Mouse (Mus musculus): ENCODE results near the gene Wdr81. TPM values are rescaled to one million over a fixed set of nuclear protein-coding genes. Genes with fewer than 3 reads are reported as not detected.

The Wdr81 gene
- polyA plus RNA-seq, 1 experiment from 2014 or later, result 3.7 TPM

DNA sequence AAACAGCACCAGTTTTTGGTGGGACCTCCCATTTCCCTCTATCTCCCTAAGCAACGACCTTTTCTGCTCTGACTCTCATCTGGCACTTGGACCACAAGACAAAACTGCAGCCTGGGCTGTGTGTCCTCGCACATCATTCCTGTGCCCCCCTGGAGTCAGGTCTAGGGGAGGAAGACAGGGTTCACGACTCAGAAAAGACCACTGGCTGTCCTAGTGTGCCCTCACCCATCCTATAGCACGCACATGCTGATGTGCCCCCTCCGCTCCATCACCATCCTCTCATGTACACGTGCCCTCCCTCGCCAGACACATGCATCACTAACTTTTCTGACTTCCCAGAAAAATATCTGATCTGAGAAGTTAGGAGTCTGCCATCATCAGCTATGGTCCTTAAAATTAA, 34.5 kb downstream of the Wdr81 start:
- Histone ChIP-seq H3K9ac (ENCODE audit: low read length) (no peak overlapping the region), H3K27ac (replicated peaks in 1 of 2; ENCODE audit: control insufficient read depth in 1 of 2, insufficient read depth in 1 of 2, low read depth in 2 of 2, low read length in 2 of 2) (no peak overlapping the region), H3K27me3 (ENCODE audit: control insufficient read depth, insufficient read depth, low read length) (no peaks in the 10 kb centered on the region), H3K4me3 (ENCODE audit: control insufficient read depth in 1 of 2, insufficient read depth in 1 of 2, low read depth in 1 of 2, low read length in 2 of 2) (no peak overlapping the region), H3K36me3 (ENCODE audit: control insufficient read depth, insufficient read depth, low read length) (no peaks in the 10 kb centered on the region), H3K4me1 (ENCODE audit: control insufficient read depth in 2 of 2, insufficient read depth in 2 of 2, low read length in 2 of 2) (peaks cover 4 to 8% of the 10 kb centered on the region in 2 experiments; a peak in 1 of 4 replicates), H3K4me2 (ENCODE audit: low read length) (no peak overlapping the region), H3K9me3 (ENCODE audit: control insufficient read depth, low read length) (no peaks in the 10 kb centered on the region)
- no peak for ATAC-seq (ENCODE audit: insufficient number of reproducible peaks, insufficient read depth, low FRiP score, low read depth)
- WGBS, result 76% methylated on average over 7 of the region's 7 CpGs

DNA sequence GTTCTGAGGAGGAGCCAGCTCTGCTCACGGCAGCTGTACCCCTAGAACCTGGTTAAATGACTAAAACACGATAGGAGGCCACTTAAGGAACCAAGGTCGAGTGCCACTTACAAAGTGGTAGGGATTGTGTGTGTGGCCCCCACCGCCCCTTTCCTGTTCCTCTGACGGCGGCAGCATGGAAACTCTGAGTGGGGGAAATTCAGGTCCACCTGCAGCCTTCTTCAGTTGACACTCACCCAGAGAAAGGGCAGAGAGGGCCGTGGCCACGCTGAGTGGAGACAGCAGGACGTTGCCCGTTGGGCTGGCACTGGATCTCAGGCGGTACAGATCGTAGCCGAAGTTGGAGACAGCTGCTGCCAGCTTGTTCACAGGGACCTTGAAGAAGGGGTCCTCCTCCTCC, 38.5 kb downstream of the Wdr81 start:
- H3K4me1 ChIP-seq (ENCODE audit: control insufficient read depth in 2 of 2, insufficient read depth in 2 of 2, low read length in 2 of 2), result no peaks in the 10 kb centered on the region
- WGBS, result 75% methylated on average over 13 of the region's 13 CpGs
- no peak overlapping the region for H3K4me3 ChIP-seq (ENCODE audit: control insufficient read depth in 1 of 2, insufficient read depth in 1 of 2, low read depth in 1 of 2, low read length in 2 of 2)
- no peak overlapping the region for H3K9ac ChIP-seq (ENCODE audit: low read length)
- H3K4me2 ChIP-seq (ENCODE audit: low read length), result no peak overlapping the region
- H3K9me3 ChIP-seq (ENCODE audit: control insufficient read depth, low read length), result no peaks in the 10 kb centered on the region
- no peaks in the 10 kb centered on the region for H3K27me3 ChIP-seq (ENCODE audit: control insufficient read depth, insufficient read depth, low read length)
- no peak for ATAC-seq (ENCODE audit: insufficient number of reproducible peaks, insufficient read depth, low FRiP score, low read depth)
- no peaks in the 10 kb centered on the region for H3K36me3 ChIP-seq (ENCODE audit: control insufficient read depth, insufficient read depth, low read length)
- H3K27ac ChIP-seq (replicated peaks in 1 of 2; ENCODE audit: control insufficient read depth in 1 of 2, insufficient read depth in 1 of 2, low read depth in 2 of 2, low read length in 2 of 2), result no peak overlapping the region

DNA sequence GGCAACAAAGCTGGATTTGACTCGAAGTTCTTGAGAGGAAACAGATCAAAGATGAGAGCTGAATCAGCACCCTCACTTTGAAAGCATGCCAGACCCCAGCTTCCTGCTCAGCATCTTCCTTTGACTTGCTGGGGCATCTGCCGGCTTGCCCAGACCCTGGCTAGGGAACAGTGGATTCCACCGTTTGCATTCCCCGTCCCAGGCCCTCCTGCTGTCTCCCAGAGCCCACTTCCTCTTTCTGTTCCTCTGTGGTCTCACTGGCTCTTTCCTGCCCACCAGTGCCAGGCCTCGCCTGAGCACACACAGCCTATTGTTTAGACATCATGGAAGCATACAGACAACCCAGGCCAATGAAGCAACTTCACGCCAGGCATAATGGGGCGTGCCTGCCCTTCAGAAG, 39.4 kb downstream of the Wdr81 start:
- H3K27me3 ChIP-seq (ENCODE audit: control insufficient read depth, insufficient read depth, low read length), result no peaks in the 10 kb centered on the region
- no peaks in the 10 kb centered on the region for H3K4me1 ChIP-seq (ENCODE audit: control insufficient read depth in 2 of 2, insufficient read depth in 2 of 2, low read length in 2 of 2)
- H3K9me3 ChIP-seq (ENCODE audit: control insufficient read depth, low read length), result no peaks in the 10 kb centered on the region
- no peak for ATAC-seq (ENCODE audit: insufficient number of reproducible peaks, insufficient read depth, low FRiP score, low read depth)
- H3K27ac ChIP-seq (replicated peaks in 1 of 2; ENCODE audit: control insufficient read depth in 1 of 2, insufficient read depth in 1 of 2, low read depth in 2 of 2, low read length in 2 of 2), result no peak overlapping the region
- WGBS, result 50% methylated on average over 7 of the region's 7 CpGs
- no peak overlapping the region for H3K4me3 ChIP-seq (ENCODE audit: control insufficient read depth in 1 of 2, insufficient read depth in 1 of 2, low read depth in 1 of 2, low read length in 2 of 2)
- H3K9ac ChIP-seq (ENCODE audit: low read length), result no peak overlapping the region
- no peak overlapping the region for H3K4me2 ChIP-seq (ENCODE audit: low read length)
- peaks cover 8% of the 10 kb centered on the region for H3K36me3 ChIP-seq (ENCODE audit: control insufficient read depth, insufficient read depth, low read length)

DNA sequence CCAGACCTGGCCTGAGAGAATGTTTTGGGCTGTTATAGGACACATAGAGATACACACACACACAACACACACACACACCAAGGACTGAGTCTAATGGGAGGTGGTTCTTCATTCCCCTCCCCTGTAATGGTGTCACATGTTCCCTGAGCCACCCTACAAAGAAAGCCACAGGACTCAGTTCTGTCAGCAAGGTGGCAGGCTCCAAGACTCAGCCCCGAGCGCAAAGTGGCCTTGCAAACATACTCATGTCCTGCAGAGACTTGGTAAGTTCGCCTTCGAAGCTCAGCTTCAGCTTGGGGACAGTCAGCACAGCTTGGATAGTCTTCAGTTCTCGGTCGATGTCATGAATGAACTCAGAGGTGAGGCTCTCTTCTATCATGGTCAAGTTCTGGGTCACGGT, 43.9 kb downstream of the Wdr81 start:
- Histone ChIP-seq H3K9me3 (ENCODE audit: control insufficient read depth, low read length) (no peaks in the 10 kb centered on the region), H3K36me3 (ENCODE audit: control insufficient read depth, insufficient read depth, low read length) (peaks cover 14% of the 10 kb centered on the region)
- 82% methylated on average over 7 of the region's 7 CpGs for WGBS

DNA sequence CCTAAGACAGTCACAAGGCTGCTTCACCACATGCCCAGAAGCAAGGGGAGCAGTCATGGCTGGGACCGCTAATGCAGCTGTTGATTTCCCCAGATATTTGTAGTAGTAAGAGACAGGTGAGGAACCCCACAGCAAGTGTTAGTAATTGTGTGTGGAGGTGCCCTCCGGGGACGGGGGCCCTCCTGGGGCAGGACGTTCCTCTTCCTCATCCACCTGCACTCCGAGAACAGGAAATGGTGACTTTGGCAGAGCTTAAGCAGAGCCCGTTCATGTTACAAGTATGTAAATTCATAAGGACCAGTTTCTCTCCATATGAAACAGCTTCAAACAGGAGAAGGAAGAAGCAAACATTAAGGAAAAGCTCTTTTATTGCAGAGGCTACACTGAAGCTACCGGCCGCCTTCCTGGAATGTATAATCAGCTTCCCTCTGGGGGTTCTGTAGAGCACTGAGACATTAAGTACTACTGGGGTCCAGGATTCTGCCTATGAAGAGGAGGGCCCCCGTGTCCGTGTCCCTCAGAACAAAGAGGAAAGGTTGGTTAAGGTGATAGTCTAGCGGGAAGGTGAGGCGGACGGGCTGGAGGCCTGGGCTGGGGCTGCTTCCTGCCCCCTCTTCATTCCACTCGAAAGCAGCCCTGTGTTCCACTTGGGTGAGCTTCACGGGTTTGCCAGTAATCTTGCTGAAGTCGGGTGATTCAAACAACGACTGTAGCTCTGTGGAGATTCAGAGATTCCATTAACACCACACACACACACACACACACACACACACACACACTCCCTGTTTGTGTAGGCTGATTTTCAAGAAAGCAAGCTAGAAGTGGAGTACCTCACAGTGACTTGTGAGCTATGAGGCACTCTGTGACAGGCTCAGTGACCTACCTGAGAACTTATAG, 44.6 kb downstream of the Wdr81 start:
- no peak overlapping the region for H3K4me3 ChIP-seq (ENCODE audit: control insufficient read depth in 1 of 2, insufficient read depth in 1 of 2, low read depth in 1 of 2, low read length in 2 of 2)
- no peak overlapping the region for H3K4me2 ChIP-seq (ENCODE audit: low read length)
- no peaks in the 10 kb centered on the region for H3K9me3 ChIP-seq (ENCODE audit: control insufficient read depth, low read length)
- peaks cover 14% of the 10 kb centered on the region for H3K36me3 ChIP-seq (ENCODE audit: control insufficient read depth, insufficient read depth, low read length)
- no peak overlapping the region for H3K27ac ChIP-seq (replicated peaks in 1 of 2; ENCODE audit: control insufficient read depth in 1 of 2, insufficient read depth in 1 of 2, low read depth in 2 of 2, low read length in 2 of 2)
- no peak for ATAC-seq (ENCODE audit: insufficient number of reproducible peaks, insufficient read depth, low FRiP score, low read depth)
- no peaks in the 10 kb centered on the region for H3K27me3 ChIP-seq (ENCODE audit: control insufficient read depth, insufficient read depth, low read length)
- WGBS, result 75% methylated on average over 17 of the region's 17 CpGs
- H3K4me1 ChIP-seq (ENCODE audit: control insufficient read depth in 2 of 2, insufficient read depth in 2 of 2, low read length in 2 of 2), result no peaks in the 10 kb centered on the region
- H3K9ac ChIP-seq (ENCODE audit: low read length), result no peak overlapping the region

More for the DNA sequence above, 43.9 kb downstream of the Wdr81 start:
- Histone ChIP-seq H3K9ac (ENCODE audit: low read length) (no peak overlapping the region), H3K4me2 (ENCODE audit: low read length) (no peak overlapping the region), H3K27me3 (ENCODE audit: control insufficient read depth, insufficient read depth, low read length) (no peaks in the 10 kb centered on the region), H3K27ac (replicated peaks in 1 of 2; ENCODE audit: control insufficient read depth in 1 of 2, insufficient read depth in 1 of 2, low read depth in 2 of 2, low read length in 2 of 2) (no peak overlapping the region), H3K4me3 (ENCODE audit: control insufficient read depth in 1 of 2, insufficient read depth in 1 of 2, low read depth in 1 of 2, low read length in 2 of 2) (no peak overlapping the region), H3K4me1 (ENCODE audit: control insufficient read depth in 2 of 2, insufficient read depth in 2 of 2, low read length in 2 of 2) (no peaks in the 10 kb centered on the region)
- no peak for ATAC-seq (ENCODE audit: insufficient number of reproducible peaks, insufficient read depth, low FRiP score, low read depth)

DNA sequence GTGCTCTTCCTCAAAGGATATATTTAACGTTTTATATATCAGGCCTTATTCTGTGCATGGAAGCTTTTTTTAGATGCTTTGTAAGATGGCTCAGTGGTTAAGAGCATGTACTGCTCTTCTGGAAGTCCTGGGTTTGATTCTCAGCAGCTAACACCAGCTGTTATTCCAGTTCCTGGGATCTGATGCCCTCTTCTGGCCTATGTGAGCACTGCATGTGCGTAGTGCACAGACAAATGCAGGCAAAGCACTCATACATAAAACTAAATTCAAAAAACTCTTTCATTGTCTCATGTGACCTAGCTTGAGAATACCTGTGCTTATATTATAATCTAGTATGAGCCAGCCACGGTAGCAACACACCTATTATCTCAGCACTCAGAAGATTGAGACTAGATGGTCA, 47.7 kb downstream of the Wdr81 start:
- H3K9me3 ChIP-seq (ENCODE audit: control insufficient read depth, low read length), result no peaks in the 10 kb centered on the region
- H3K4me2 ChIP-seq (ENCODE audit: low read length), result no peak overlapping the region
- H3K36me3 ChIP-seq (ENCODE audit: control insufficient read depth, insufficient read depth, low read length), result peaks cover 14% of the 10 kb centered on the region
- H3K4me1 ChIP-seq (ENCODE audit: control insufficient read depth in 2 of 2, insufficient read depth in 2 of 2, low read length in 2 of 2), result peaks cover 8 to 19% of the 10 kb centered on the region in 2 experiments
- no peak overlapping the region for H3K9ac ChIP-seq (ENCODE audit: low read length)
- ATAC-seq (ENCODE audit: insufficient number of reproducible peaks, insufficient read depth, low FRiP score, low read depth), result no peak
- WGBS, result 37% methylated on average over 3 of the region's 3 CpGs
- H3K27ac ChIP-seq (replicated peaks in 1 of 2; ENCODE audit: control insufficient read depth in 1 of 2, insufficient read depth in 1 of 2, low read depth in 2 of 2, low read length in 2 of 2), result no peak overlapping the region
- H3K4me3 ChIP-seq (ENCODE audit: control insufficient read depth in 1 of 2, insufficient read depth in 1 of 2, low read depth in 1 of 2, low read length in 2 of 2), result no peak overlapping the region
- no peaks in the 10 kb centered on the region for H3K27me3 ChIP-seq (ENCODE audit: control insufficient read depth, insufficient read depth, low read length)

DNA sequence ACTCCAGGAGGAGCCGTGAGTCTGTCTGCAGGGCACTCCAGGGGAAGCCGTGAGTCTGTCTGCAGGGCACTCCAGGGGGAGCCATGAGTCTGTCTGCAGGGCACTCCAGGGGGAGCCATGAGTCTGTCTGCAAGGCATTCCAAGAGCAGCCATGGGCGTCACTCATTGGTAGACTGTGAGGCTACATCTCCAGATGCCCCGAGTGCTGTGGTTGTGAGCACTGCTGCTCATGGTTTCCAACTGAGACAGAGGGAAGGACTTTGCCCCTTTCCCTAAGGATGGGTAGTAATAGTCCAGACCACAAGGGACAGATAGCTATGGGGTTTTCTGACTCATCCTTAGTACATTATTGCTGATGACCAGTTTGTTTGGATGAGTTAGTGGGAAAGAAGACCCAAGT, 48.4 kb downstream of the Wdr81 start:
- no peak for ATAC-seq (ENCODE audit: insufficient number of reproducible peaks, insufficient read depth, low FRiP score, low read depth)
- Histone ChIP-seq H3K27me3 (ENCODE audit: control insufficient read depth, insufficient read depth, low read length) (no peaks in the 10 kb centered on the region), H3K27ac (replicated peaks in 1 of 2; ENCODE audit: control insufficient read depth in 1 of 2, insufficient read depth in 1 of 2, low read depth in 2 of 2, low read length in 2 of 2) (no peak overlapping the region), H3K4me2 (ENCODE audit: low read length) (no peak overlapping the region), H3K4me1 (ENCODE audit: control insufficient read depth in 2 of 2, insufficient read depth in 2 of 2, low read length in 2 of 2) (peaks cover 8 to 19% of the 10 kb centered on the region in 2 experiments), H3K9ac (ENCODE audit: low read length) (no peak overlapping the region), H3K36me3 (ENCODE audit: control insufficient read depth, insufficient read depth, low read length) (peaks cover 15% of the 10 kb centered on the region), H3K9me3 (ENCODE audit: control insufficient read depth, low read length) (no peaks in the 10 kb centered on the region), H3K4me3 (ENCODE audit: control insufficient read depth in 1 of 2, insufficient read depth in 1 of 2, low read depth in 1 of 2, low read length in 2 of 2) (no peak overlapping the region)
- WGBS, result 60% methylated on average over 4 of the region's 4 CpGs

DNA sequence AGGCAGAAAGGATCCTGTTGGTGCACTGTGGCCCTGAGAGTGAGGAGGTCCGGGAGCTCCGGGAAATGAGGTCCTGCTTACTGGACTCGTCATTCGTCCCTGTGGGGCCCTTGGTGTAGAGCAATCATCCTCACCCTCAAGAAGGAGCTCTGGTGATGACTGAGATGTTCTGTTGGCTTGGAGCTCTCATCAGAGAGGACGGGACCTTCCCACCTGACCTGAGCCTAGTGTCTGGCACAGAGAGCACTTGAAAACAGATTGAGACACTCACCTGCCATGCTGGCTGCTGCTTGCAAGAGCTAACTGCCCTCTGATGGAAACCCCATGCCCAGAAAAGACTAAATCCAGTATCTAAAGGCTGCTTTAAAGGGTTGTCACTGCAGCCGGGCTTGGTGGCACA, 49.7 kb downstream of the Wdr81 start:
- Histone ChIP-seq H3K9me3 (ENCODE audit: control insufficient read depth, low read length) (no peaks in the 10 kb centered on the region), H3K9ac (ENCODE audit: low read length) (no peak overlapping the region), H3K27me3 (ENCODE audit: control insufficient read depth, insufficient read depth, low read length) (no peaks in the 10 kb centered on the region), H3K36me3 (ENCODE audit: control insufficient read depth, insufficient read depth, low read length) (peaks cover 14% of the 10 kb centered on the region; the same call in 1 of the 2 replicates), H3K4me2 (ENCODE audit: low read length) (no peak overlapping the region), H3K27ac (replicated peaks in 1 of 2; ENCODE audit: control insufficient read depth in 1 of 2, insufficient read depth in 1 of 2, low read depth in 2 of 2, low read length in 2 of 2) (no peak overlapping the region), H3K4me1 (ENCODE audit: control insufficient read depth in 2 of 2, insufficient read depth in 2 of 2, low read length in 2 of 2) (peaks cover 8 to 19% of the 10 kb centered on the region in 2 experiments), H3K4me3 (ENCODE audit: control insufficient read depth in 1 of 2, insufficient read depth in 1 of 2, low read depth in 1 of 2, low read length in 2 of 2) (no peak overlapping the region)
- ATAC-seq (ENCODE audit: insufficient number of reproducible peaks, insufficient read depth, low FRiP score, low read depth), result no peak
- WGBS, result 88% methylated on average over 6 of the region's 6 CpGs

Data from heart, embryonic 14.5 days (tissue).